Mouse (Mus musculus) midbrain, postnatal 0 days (tissue): ENCODE measurements around the gene Gigyf1. TPM values are rescaled to one million over a fixed set of nuclear protein-coding genes. Genes with fewer than 3 reads are reported as not detected.
A peak's percentile ranks its signal among the peaks of the same experiment; 100 is the strongest.

Source experiments
- ATAC-seq: fragments of 200-750 bp; cut with Nextera tagmentation; 2 replicates; pipeline ENCODE4 v1.8.0; 2017; ENCODE audit warnings: moderate number of reproducible peaks, mild to moderate bottlenecking, moderate TSS enrichment, moderate library complexity; ENCODE audit not compliant: low FRiP score
- DNase-seq: peaks from one replicate; pipeline ENCODE4 v3.0.0-alpha.2; 2015; ENCODE audit warnings: low spot score
- H3K27ac ChIP-seq: fragments of 300-500 bp; sonication (generic); 2 replicates; pipeline ENCODE4 v1.5.1; 2014; ENCODE audit warnings: low read depth, mild to moderate bottlenecking, low read length, mixed read lengths
- H3K27me3 ChIP-seq: fragments of 300-500 bp; sonication (generic); 2 replicates; pipeline ENCODE4 v1.6.1; 2014; ENCODE audit warnings: low read length, control low read depth, mixed read lengths; ENCODE audit not compliant: insufficient read depth
- H3K36me3 ChIP-seq: fragments of 300-500 bp; sonication (generic); 2 replicates; pipeline ENCODE4 v1.6.1; 2014; ENCODE audit warnings: low read length, control low read depth, mixed read lengths; ENCODE audit not compliant: insufficient read depth
- H3K4me1 ChIP-seq: fragments of 300-500 bp; sonication (generic); 2 replicates; pipeline ENCODE4 v1.6.1; 2014; ENCODE audit warnings: mild to moderate bottlenecking, control low read depth, antibody characterized with exemption, low read length, mixed read lengths; ENCODE audit not compliant: insufficient read depth
- H3K4me2 ChIP-seq: fragments of 300-500 bp; sonication (generic); 2 replicates; pipeline ENCODE4 v1.6.1; 2014; ENCODE audit warnings: low read depth, mild to moderate bottlenecking, low read length, mixed read lengths; ENCODE audit not compliant: poor library complexity, severe bottlenecking
- H3K4me3 ChIP-seq: fragments of 300-500 bp; sonication (generic); 2 replicates; pipeline ENCODE4 v1.5.1; 2014; ENCODE audit warnings: low read depth, mild to moderate bottlenecking, low read length, moderate library complexity
- H3K9ac ChIP-seq: fragments of 300-500 bp; sonication (generic); replicated peaks from 2 replicates; pipeline ENCODE4 v1.6.1; 2014; ENCODE audit warnings: mild to moderate bottlenecking, low read length, moderate library complexity, mixed read lengths; ENCODE audit not compliant: poor library complexity, severe bottlenecking
- H3K9me3 ChIP-seq: fragments of 300-500 bp; sonication (generic); 2 replicates; pipeline ENCODE4 v1.6.1; 2016; ENCODE audit warnings: low read length, control low read depth
- CTCF ChIP-seq: IDR thresholded peaks from 2 replicates; pipeline ENCODE4 v1.5.1; 2016; ENCODE audit warnings: antibody characterized with exemption, mild to moderate bottlenecking
- WGBS: fragments of 180-500 bp; shearing (Covaris S2); extraction: QIAGEN DNeasy Blood & Tissue Kit; methylation state at CpG from one replicate; pipeline ENCODE4 v1.1.7; 2014; 5-methylcytosine and 5-hydroxymethylcytosine counted together
- polyA plus RNA-seq: library from polyadenylated mRNA; unstranded; fragments of >200 nt; fragmentation: Nextera tagmentation; extraction: Ambion mirVana; gene quantifications from 2 replicates; pipeline ENCODE4 v1.2.1, GENCODE M21; 2015
- total RNA-seq: library from RNA; depleted of rRNA; stranded (reverse); fragments of >200 nt; gene quantifications from 2 replicates; pipeline ENCODE4 v1.2.3, GENCODE M21; 2014

Gene Gigyf1
- total and polyA plus RNA-seq, 2 experiments from 2014 or later = 17.8 to 23.6 TPM

- TF ChIP-seq CTCF = no peak
- H3K4me2 ChIP-seq = no peak overlapping the region
- DNase-seq = no peak
- H3K4me1 ChIP-seq = no peaks in the 10 kb centered on the region
- H3K9ac ChIP-seq = no peak overlapping the region
- H3K9me3 ChIP-seq = no peaks in the 10 kb centered on the region
- 70% methylated on average over 6 of the region's 6 CpGs for WGBS
- H3K36me3 ChIP-seq = no peaks in the 10 kb centered on the region
- ATAC-seq = no peak
- no peak overlapping the region for H3K4me3 ChIP-seq
- no peak overlapping the region for H3K27ac ChIP-seq
- H3K27me3 ChIP-seq = no peaks in the 10 kb centered on the region
Measured at GRCm38 (mm10) chr5:137544926-137545325, 26.6 kb downstream of the Gigyf1 start.

GRCm38 (mm10) chr5:137545596-137545995, 27.2 kb downstream of the Gigyf1 start:
- H3K4me2 ChIP-seq = no peak overlapping the region
- H3K9ac ChIP-seq = no peak overlapping the region
- DNase-seq = no peak
- no peak overlapping the region for H3K4me3 ChIP-seq
- no peak overlapping the region for H3K27ac ChIP-seq
- WGBS = 79% methylated on average over 4 of the region's 4 CpGs
- no peak for TF ChIP-seq CTCF
- no peaks in the 10 kb centered on the region for H3K36me3 ChIP-seq
- no peak for ATAC-seq
- no peaks in the 10 kb centered on the region for H3K9me3 ChIP-seq
- no peaks in the 10 kb centered on the region for H3K4me1 ChIP-seq
- no peaks in the 10 kb centered on the region for H3K27me3 ChIP-seq

GRCm38 (mm10) chr5:137549840-137550239, 31.5 kb downstream of the Gigyf1 start:
- Histone ChIP-seq H3K4me1 (peaks cover 10% of the 10 kb centered on the region), H3K27me3 (no peaks in the 10 kb centered on the region), H3K4me3 (no peak overlapping the region), H3K4me2 (no peak overlapping the region), H3K36me3 (no peaks in the 10 kb centered on the region), H3K9ac (no peak overlapping the region), H3K27ac (no peak overlapping the region), H3K9me3 (no peaks in the 10 kb centered on the region)
- no peak for TF ChIP-seq CTCF
- ATAC-seq (no peak), DNase-seq (no peak)
- WGBS = 88% methylated on average over 2 of the region's 2 CpGs

GRCm38 (mm10) chr5:137551119-137551518, 32.8 kb downstream of the Gigyf1 start:
- Histone ChIP-seq H3K4me3 (no peak overlapping the region), H3K27me3 (no peaks in the 10 kb centered on the region), H3K27ac (no peak overlapping the region), H3K9ac (no peak overlapping the region), H3K9me3 (no peaks in the 10 kb centered on the region), H3K4me2 (no peak overlapping the region), H3K36me3 (no peaks in the 10 kb centered on the region), H3K4me1 (peaks cover 10% of the 10 kb centered on the region)
- ATAC-seq (no peak), DNase-seq (no peak)
- peak; percentile 66 for TF ChIP-seq CTCF
- 69% methylated on average over 5 of the region's 5 CpGs for WGBS

- no peak for DNase-seq
- H3K27ac ChIP-seq = peak overlapping the region; percentile 76
- peak overlapping the region; percentile 75 for H3K4me2 ChIP-seq
- no peaks in the 10 kb centered on the region for H3K36me3 ChIP-seq
- 21% methylated on average over 6 of the region's 6 CpGs for WGBS
- H3K9me3 ChIP-seq = no peaks in the 10 kb centered on the region
- peak; percentile 6; the same call in 1 of the 2 replicates for ATAC-seq
- peak overlapping the region; percentile 84 for H3K9ac ChIP-seq
- H3K27me3 ChIP-seq = no peaks in the 10 kb centered on the region
- peak overlapping the region; percentile 63 for H3K4me3 ChIP-seq
- no peak for TF ChIP-seq CTCF
- H3K4me1 ChIP-seq = peaks cover 10% of the 10 kb centered on the region
Measured at GRCm38 (mm10) chr5:137553000-137553399, 34.7 kb downstream of the Gigyf1 start.

- Histone ChIP-seq H3K9ac (peak within 1 kb of the TSS; percentile 84), H3K4me2 (peak within 1 kb of the TSS; percentile 75), H3K27ac (peak within 1 kb of the TSS; percentile 76), H3K27me3 (no peaks in the 10 kb centered on the region), H3K9me3 (no peaks in the 10 kb centered on the region), H3K4me3 (peak within 1 kb of the TSS; percentile 63), H3K4me1 (peaks cover 10% of the 10 kb centered on the region), H3K36me3 (no peaks in the 10 kb centered on the region)
- peak; percentile 93 for ATAC-seq
- 1% methylated on average over 37 of the region's 37 CpGs for WGBS
- no peak for TF ChIP-seq CTCF
- peak; percentile 97 for DNase-seq
Measured at GRCm38 (mm10) chr5:137553411-137553837, 35.1 kb downstream of the Gigyf1 start, which contains the start of gene Actl6b. Gene Actl6b, plus strand, starts transcription at chr5:137553517.
